Comparison of ENCODE assay signal across 8 mouse cellular contexts in genomic region chr15:101006251-101007040, GRCm38 (mm10). TPM values are rescaled to one million over a fixed set of nuclear protein-coding genes. Genes with fewer than 3 reads are reported as not detected.
DNase-seq lines count a peak whose midpoint lies in the region; ATAC-seq lines count a peak whose summit lies in the region.

No protein-coding gene starts in this region.

- no peak overlapping the region for H3K27ac ChIP-seq in forebrain, embryonic 13.5 days
- no peak overlapping the region for H3K27ac ChIP-seq in limb, embryonic 12.5 days
- no peak overlapping the region for H3K27ac ChIP-seq in midbrain, embryonic 13.5 days

- peaks cover 15% of the 10 kb centered on the region; the same call in 1 of the 2 replicates for H3K4me1 ChIP-seq in forebrain, embryonic 13.5 days
- peaks cover 8% of the 10 kb centered on the region for H3K4me1 ChIP-seq in limb, embryonic 12.5 days (replicated peaks)
- H3K4me1 ChIP-seq in midbrain, embryonic 13.5 days (replicated peaks), result peaks cover 11% of the 10 kb centered on the region

- ATAC-seq in forebrain, embryonic 13.5 days, result peak; percentile 81; the same call in 1 of the 2 replicates
- ATAC-seq in hematopoietic stem cell, adult 5-6 weeks (replicated peaks in 1 of 2; ENCODE audit: insufficient read depth in 1 of 2, low FRiP score in 2 of 2, low TSS enrichment in 1 of 2, low read depth in 1 of 2, poor library complexity in 2 of 2, severe bottlenecking in 2 of 2), result peak; percentile 79 to 92
- peak; percentile 85 for ATAC-seq in limb, embryonic 12.5 days (ENCODE audit: insufficient number of reproducible peaks, insufficient read depth, low FRiP score, low TSS enrichment, low read depth)
- peak; percentile 81; the same call in 1 of the 2 replicates for ATAC-seq in midbrain, embryonic 13.5 days

- DNase-seq in gastrocnemius, adult 18-20 months (ENCODE audit: low spot score), result peak; percentile 30
- DNase-seq in gastrocnemius, postnatal 4 days (ENCODE audit: low spot score in 2 of 2), result no peak
- DNase-seq in right cerebral cortex, adult 18-20 months, result no peak
- DNase-seq in cerebellum, postnatal 36 days, result no peak

- H3K9me3 ChIP-seq in forebrain, embryonic 13.5 days (replicated peaks), result no peaks in the 10 kb centered on the region
- no peaks in the 10 kb centered on the region for H3K9me3 ChIP-seq in limb, embryonic 12.5 days
- no peaks in the 10 kb centered on the region for H3K9me3 ChIP-seq in midbrain, embryonic 13.5 days

- WGBS in forebrain, embryonic 13.5 days, result 16% methylated on average over 14 of the region's 15 CpGs
- 13% methylated on average over 14 of the region's 15 CpGs for WGBS in limb, embryonic 12.5 days
- WGBS in midbrain, embryonic 13.5 days, result 12% methylated on average over 14 of the region's 15 CpGs

- H3K27me3 ChIP-seq in forebrain, embryonic 13.5 days, result no peaks in the 10 kb centered on the region
- H3K27me3 ChIP-seq in limb, embryonic 12.5 days, result peaks cover 3% of the 10 kb centered on the region; the same call in 1 of the 2 replicates
- 0 out of 2 replicates have a peak, but pooled peaks cover 4% of the 10 kb centered on the region for H3K27me3 ChIP-seq in midbrain, embryonic 13.5 days

- H3K9ac ChIP-seq in forebrain, embryonic 13.5 days, result peak overlapping the region; percentile 41; the same call in 1 of the 2 replicates
- H3K9ac ChIP-seq in limb, embryonic 12.5 days (replicated peaks), result no peak overlapping the region; the same call in 1 of the 2 replicates
- 0 out of 2 replicates have a peak overlapping the region, but pooled peaks have one; percentile 5 for H3K9ac ChIP-seq in midbrain, embryonic 13.5 days (replicated peaks)

- H3K4me3 ChIP-seq in forebrain, embryonic 13.5 days, result peak overlapping the region; percentile 34
- H3K4me3 ChIP-seq in limb, embryonic 12.5 days (replicated peaks), result peak overlapping the region; percentile 46
- H3K4me3 ChIP-seq in midbrain, embryonic 13.5 days (replicated peaks), result peak overlapping the region; percentile 28

- peak overlapping the region; percentile 61 for H3K4me2 ChIP-seq in forebrain, embryonic 13.5 days
- peak overlapping the region; percentile 60 for H3K4me2 ChIP-seq in limb, embryonic 12.5 days
- peak overlapping the region; percentile 50 for H3K4me2 ChIP-seq in midbrain, embryonic 13.5 days (replicated peaks)

- H3K36me3 ChIP-seq in forebrain, embryonic 13.5 days (ENCODE audit: poor library complexity, severe bottlenecking), result peaks cover 12% of the 10 kb centered on the region
- H3K36me3 ChIP-seq in limb, embryonic 12.5 days, result no peaks in the 10 kb centered on the region
- H3K36me3 ChIP-seq in midbrain, embryonic 13.5 days, result peaks cover 36% of the 10 kb centered on the region

RNA-seq across cellular contexts. Expression of gene Gm47841, which starts 40.8 kb away (rescaled TPM):
- total RNA-seq in gastrocnemius, adult 18-20 months (2021), result not detected
- total RNA-seq in gastrocnemius, postnatal 4 days (2021), result under 1 TPM; 0.27 to 0.34 TPM
- polyA plus RNA-seq in forebrain, embryonic 13.5 days (2015; fragmentation: Nextera tagmentation; extraction: Ambion mirVana), result not detected in 2 replicates
- not detected in 2 replicates for total RNA-seq in hematopoietic stem cell, adult 5-6 weeks (2017)
- polyA plus RNA-seq in limb, embryonic 12.5 days (2016; fragmentation: Nextera tagmentation; extraction: Ambion mirVana), result not detected in 2 replicates
- not detected in 2 replicates for polyA plus RNA-seq in midbrain, embryonic 13.5 days (2015; fragmentation: Nextera tagmentation; extraction: Ambion mirVana)
